Mouse (Mus musculus) spleen, adult 12 weeks (tissue): ENCODE results near the gene Gm20388.
A peak's percentile ranks its signal among the peaks of the same experiment; 100 is the strongest.
"Not testable (repeated sequence)": the region's sequence is repeated elsewhere in the genome, so short reads cannot be mapped to it uniquely, and the experiment has no call there.

Source experiments
- DNase-seq: peaks from one replicate; pipeline ENCODE4 v3.0.0; 2022; ENCODE audit warnings: low spot score

The Gm20388 gene

GRCm38 (mm10) chr8:123612652-123613051 lies 3702.0 kb downstream of the Gm20388 start:
- not testable (repeated sequence) for DNase-seq

DNA sequence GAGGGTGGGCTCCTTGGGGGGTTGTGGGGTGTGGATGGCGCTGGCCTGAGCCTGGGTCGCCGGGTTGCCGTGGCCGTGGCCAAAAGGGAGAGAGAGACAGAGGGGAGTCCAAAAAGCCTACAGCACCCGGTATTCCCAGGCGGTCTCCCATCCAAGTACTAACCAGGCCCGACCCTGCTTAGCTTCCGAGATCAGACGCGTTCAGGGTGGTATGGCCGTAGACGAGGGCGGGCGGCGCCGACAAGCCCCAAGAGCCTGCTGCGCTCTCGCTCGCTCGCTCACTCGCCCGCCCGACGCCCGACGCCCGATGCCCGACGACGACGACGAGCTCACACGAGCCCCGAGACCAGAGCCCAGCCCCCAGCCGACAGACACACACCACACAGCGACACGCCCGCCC lies 3712.9 kb downstream of the Gm20388 start:
- DNase-seq = not testable (repeated sequence)

- no peak for DNase-seq
Observed at GRCm38 (mm10) chr8:123624274-123624673, 3713.6 kb downstream of the Gm20388 start.

DNA sequence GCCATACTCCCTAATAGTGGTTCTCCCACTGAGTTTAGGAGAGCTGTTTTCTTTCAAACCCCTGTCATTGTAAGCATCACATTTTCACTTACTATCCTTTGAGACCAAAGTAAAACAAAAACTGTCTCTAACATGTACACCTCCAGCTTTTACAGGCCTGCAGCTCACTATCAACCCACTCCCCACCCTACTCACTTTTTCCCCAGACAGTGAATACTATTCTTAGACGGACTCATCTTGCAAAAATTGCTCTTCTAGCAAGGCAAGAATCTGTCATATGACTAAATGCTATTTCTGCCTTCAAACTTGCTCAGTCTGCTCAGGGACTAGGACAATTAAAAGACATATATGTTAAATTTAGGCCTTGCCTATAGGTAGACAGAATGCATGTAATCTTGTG lies 3714.1 kb downstream of the Gm20388 start:
- no peak for DNase-seq

GRCm38 (mm10) chr8:123625717-123626116 lies 3715.1 kb downstream of the Gm20388 start:
- DNase-seq = no peak

GRCm38 (mm10) chr8:123627410-123628147 lies 3716.9 kb downstream of the Gm20388 start:
- no peak for DNase-seq

- DNase-seq = no peak
Observed at GRCm38 (mm10) chr8:123628253-123628967, 3717.8 kb downstream of the Gm20388 start.

DNA sequence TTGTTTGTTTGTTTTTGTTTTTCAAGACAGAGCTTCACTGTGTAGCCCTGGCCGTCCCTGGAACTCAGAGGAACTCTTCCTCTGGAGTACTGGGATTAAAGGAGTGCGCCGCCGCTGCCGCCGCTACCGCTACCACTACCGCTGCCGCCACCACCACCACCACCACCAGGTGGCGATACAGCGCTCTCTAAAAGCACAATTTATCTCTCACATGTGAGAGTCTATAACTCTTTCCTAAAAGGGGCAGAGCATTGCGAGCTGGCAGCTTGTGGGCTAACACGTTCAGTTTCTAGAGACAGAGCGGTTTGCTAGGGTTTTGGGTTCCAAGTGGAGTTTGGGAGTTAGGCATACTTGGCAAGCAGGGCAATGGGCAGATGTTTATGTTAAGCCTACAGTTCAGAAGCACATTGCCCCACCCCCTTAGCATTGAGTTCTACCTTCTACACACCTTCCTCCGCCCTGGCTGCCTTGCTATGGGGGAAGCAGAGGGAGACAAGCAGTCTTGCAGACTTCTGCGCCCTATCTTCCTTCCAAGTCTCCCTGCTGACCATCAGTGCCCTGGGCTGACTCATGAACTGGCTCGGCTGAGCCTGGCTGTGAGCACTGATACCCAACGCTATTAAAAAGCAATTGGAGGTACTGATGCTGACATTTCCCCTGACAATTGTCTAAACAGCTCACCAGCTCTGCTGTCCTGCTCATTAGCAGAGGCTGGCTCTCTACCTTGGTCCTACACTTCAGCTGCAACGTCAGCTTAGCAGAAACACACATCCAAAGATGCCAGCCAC lies 3718.5 kb downstream of the Gm20388 start:
- DNase-seq = peak; percentile 52

GRCm38 (mm10) chr8:123630058-123630457 lies 3719.4 kb downstream of the Gm20388 start:
- no peak for DNase-seq

DNA sequence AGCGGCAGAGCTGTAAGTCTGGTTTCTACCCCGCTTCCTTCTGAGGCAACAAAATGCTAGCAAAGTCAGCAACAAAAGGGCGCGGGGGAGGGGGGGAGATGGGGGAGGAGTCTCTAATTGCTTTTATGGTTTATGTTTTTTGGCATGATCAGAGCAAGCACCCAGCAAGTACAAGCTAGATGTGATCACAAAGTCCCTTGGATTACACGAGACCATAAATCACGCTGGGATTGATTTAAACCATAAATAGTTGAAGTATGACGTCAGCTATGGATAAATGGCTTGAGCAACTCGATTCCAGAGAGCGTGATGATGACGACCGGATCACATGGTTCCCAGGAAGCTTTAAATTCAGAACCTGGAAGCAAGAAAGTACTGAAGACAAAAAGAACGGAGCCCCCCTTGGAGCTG lies 3720.2 kb downstream of the Gm20388 start:
- no peak for DNase-seq

- not testable (repeated sequence) for DNase-seq
Observed at GRCm38 (mm10) chr8:123631746-123632145, 3721.1 kb downstream of the Gm20388 start.

DNA sequence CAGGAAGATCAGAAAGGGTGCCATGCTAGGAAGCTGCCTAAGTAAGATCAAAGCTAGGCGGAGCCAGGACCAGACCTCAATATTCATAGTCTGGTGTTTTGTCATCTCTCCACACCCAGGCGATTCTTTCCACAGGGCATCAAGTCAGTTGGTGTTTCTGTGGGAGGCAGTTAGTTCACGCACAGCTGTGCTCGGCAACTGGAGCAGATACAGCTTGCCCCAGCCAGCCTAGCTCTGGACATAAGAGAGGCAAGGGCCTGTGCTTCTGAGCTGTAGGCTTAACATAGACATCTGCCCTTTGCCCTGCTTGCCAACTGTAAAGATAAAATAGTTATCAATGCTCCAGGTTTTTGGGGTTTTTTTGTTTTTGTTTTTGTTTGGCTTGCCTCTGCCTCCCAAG lies 3721.6 kb downstream of the Gm20388 start:
- no peak for DNase-seq

GRCm38 (mm10) chr8:123633801-123634200 lies 3723.2 kb downstream of the Gm20388 start:
- DNase-seq = no peak

DNA sequence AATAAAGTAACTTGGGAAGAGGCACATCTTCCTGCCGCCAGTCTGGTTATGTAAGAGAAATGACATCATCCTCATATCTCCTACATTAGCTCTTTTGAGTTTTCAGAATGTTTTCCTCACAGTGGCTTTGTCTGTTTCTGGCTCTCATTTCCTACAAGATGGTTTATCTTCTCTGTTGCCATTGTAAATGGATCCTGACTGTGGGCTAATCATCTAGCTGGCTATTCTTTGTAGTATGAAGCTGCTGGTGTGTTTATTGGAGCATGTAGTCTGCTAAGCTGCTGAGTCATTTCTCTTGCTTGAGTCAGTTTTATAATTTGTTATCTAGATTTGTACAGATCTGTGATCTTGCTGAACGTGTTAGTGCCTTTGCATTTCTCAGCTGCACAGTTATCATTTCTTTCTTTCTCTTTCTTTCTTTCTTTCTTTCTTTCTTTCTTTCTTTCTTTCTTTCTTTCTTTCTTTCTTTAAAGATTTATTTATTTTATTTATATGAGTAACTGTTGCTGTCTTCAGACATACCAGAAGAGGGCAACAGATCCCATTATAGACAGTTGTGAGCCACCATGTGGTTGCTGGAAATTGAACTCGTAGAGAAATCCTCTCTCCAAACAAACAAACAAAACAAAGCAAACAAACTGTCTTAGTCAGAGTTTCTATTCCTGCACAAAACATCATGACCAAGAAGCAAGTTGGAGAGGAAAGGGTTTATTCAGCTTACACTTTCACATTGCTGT lies 3723.9 kb downstream of the Gm20388 start:
- DNase-seq = no peak

DNA sequence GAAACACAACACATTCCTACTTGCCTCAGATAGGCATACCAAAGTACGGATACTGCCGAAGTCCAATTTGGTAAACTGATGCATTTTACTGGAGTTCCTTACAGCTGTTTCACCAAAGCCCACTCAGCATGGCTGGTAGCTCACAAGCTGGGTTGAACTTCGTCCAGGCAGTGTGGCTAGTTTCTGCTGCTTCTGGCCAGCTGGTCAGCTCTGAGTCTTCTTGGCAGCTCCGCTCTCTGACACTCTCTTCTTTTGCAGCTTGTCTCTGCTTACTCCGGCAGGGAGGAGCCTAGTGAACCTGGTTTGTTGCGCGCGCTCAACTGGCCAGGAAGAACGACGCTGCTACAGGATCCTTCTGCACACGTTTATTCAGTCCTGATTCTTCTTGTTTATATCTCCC lies 3725.0 kb downstream of the Gm20388 start:
- no peak for DNase-seq

DNA sequence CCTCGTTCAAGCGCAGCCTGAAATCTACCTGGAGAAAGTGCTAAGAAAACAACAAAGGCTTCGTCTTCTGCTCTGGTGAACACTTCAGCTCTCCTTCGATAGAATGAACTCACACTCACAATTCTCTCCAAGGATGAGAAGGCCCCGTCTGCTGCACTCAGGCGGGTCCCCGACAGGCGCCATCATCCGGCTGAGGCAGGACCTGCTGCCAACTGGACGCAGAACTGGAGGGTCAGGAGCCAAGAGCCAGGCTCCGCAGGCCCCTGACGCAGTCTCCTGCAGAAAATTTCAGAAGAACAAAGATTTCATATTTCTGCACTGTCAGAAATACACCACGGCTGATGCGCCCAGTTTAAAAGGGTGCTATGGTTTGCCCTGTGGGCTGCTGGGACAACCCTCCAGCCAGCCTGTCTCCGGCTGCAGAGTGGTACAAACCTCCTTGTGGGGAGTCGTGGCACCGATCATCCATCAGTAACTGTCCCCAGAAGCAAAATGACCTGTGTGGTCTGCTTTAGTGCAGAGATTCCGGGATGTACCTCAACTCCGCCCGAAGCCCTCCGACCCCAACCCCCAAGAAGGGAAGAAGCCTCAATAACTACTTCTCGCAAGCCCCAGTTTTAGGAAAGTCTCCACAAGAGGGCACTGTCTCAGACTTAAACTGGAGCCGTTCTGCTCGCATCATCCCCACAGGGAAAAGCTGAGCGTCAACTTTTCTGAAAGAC lies 3732.8 kb downstream of the Gm20388 start:
- DNase-seq = no peak

GRCm38 (mm10) chr8:123645229-123645628 lies 3734.6 kb downstream of the Gm20388 start:
- no peak for DNase-seq

DNA sequence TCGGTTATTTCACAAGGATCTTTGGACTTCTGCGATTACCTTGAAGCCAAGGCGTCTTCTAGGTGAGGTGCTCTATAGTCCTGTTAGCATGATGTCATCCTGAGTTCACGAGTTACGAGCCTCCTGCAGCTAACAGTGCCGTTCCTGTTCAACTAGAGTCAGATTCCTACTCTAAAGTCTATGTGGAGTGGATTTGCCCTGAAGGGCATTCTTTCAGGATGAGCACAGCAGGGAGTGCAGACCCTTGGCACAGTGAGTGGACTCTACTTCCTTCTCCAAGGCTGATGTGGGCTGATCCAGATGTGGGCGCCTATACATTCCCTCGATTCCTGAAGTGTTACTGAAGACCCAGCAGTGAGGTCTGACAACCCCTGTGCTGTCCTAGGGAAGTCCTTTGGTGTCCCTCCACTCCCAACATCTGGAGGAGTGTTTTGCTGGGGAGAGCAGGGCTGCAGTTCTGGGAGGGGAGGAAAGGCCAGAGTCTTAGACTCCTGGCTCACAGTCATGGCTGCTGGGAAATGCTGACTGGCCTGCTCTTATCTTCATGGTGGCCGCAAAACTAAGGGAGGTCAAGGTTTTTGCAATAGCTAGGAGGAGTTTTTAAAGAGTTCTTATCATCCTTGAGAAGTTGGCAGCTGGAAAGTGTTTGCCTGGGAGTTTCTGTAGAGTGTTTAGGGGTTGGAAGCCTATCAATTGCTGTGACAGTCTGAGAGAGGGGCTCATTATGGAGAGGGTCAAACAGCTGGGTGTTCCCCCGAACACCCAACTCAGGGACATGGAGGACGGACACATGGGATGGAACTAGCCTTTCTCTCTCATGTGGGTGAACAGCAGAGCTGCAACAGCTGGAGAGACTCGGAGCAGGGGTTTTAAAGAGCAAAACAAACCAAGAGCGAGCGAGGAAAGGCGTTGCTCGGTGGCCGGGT lies 3737.9 kb downstream of the Gm20388 start:
- DNase-seq = no peak

DNA sequence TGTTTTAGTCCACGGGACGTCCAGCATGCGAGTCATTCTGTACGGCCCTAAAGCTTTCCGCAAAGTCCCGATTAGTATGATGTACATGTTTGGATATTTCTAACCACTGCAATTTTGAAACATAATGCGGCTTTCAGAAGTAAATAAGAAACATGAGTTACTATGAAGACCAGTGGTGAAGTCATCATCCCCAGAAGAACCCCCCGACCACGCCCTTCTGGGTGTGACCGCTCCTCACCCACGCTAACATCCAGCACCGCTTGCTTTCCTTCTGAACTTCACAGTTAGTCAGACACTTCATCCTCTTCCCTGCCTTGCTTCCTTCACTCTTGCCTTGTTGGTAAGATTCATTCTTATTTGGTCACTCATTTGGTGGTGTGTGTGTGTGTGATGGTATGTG lies 3738.8 kb downstream of the Gm20388 start:
- no peak for DNase-seq

DNA sequence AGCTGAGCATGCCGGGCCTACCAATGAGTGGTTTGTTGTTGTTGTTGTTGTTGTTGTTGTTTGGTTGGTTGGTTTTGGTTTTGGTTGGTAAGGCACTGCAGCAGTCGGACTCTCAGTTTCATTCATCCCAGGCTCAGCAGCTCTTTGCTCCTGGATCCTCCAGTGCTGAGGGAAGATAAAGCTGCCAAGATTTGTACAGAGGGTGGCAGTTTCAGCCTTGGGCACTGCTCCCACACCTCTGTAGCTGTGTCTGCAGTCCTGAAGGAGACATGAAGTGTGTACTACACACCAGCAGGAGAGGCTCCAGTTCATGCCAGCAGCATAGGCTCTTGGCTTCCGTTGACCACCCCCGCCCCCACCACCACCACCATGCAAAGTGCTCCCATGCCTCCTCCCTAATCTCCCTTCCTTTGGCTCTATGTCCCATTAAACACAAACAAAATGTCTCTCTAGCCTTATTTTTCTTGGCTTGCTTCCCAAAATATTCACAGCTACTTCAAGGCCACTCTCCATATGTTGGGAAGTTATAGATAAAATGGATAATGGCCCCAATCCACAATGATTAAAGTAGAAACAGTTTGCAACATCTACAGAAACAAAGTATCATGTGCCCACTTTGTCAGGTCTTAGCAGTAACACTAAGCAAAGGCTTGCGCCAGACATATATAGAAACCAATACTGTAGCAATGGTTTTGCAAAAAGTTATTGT lies 3740.9 kb downstream of the Gm20388 start:
- DNase-seq = no peak
